Mouse (Mus musculus): Measurements from ENCODE around the gene Yipf1. TPM values are rescaled to one million over a fixed set of nuclear protein-coding genes. Genes with fewer than 3 reads are reported as not detected.

Gene Yipf1
- polyA plus RNA-seq, 1 experiment, result 1.6 TPM

GRCm38 (mm10) chr4:107378954-107379353 lies 64.8 kb downstream of the Yipf1 start:
- H3K36me3 ChIP-seq (ENCODE audit: control insufficient read depth), result peaks cover 83% of the 10 kb centered on the region
- no peaks in the 10 kb centered on the region for H3K9me3 ChIP-seq (ENCODE audit: control insufficient read depth, low read length)
- H3K27me3 ChIP-seq (ENCODE audit: control insufficient read depth), result no peaks in the 10 kb centered on the region
- H3K4me1 ChIP-seq (ENCODE audit: control insufficient read depth), result peaks cover 7% of the 10 kb centered on the region
- H3K4me3 ChIP-seq (replicated peaks), result no peak overlapping the region
- TF ChIP-seq TAL1 (IDR thresholded peaks at IDR 0.05; ENCODE audit: low read length) (no peak), GATA1 (IDR thresholded peaks at IDR 0.05; ENCODE audit: low read length) (no peak)

GRCm38 (mm10) chr4:107380871-107381270 lies 66.7 kb downstream of the Yipf1 start:
- no peaks in the 10 kb centered on the region for H3K27me3 ChIP-seq (ENCODE audit: control insufficient read depth)
- no peak for TF ChIP-seq TAL1 (IDR thresholded peaks at IDR 0.05; ENCODE audit: low read length)
- no peak for TF ChIP-seq GATA1 (IDR thresholded peaks at IDR 0.05; ENCODE audit: low read length)
- H3K4me3 ChIP-seq (replicated peaks), result no peak overlapping the region
- H3K36me3 ChIP-seq (ENCODE audit: control insufficient read depth), result peaks cover 82% of the 10 kb centered on the region
- H3K4me1 ChIP-seq (ENCODE audit: control insufficient read depth), result no peaks in the 10 kb centered on the region
- no peaks in the 10 kb centered on the region for H3K9me3 ChIP-seq (ENCODE audit: control insufficient read depth, low read length)

DNA sequence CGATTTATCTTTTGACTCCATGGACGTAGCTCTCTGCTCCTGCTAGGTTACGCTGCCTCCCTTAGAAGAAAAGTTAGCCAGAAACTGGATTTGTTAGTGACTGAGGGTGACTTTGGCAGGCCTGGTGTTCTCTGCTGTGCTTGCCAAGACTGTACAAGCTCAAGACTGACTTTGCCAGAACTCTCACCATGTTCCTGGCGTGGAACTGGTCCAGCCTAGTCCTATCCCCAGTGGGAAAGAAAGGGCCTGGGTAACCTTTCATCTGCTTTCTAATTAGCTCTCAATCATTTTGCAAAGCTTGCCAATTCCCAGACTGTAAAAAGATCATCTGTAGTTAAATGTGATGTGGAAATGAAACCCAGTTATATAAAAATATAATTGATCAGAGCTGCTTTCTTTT lies 72.9 kb downstream of the Yipf1 start:
- no peak for TF ChIP-seq GATA1 (IDR thresholded peaks at IDR 0.05; ENCODE audit: low read length)
- TF ChIP-seq TAL1 (IDR thresholded peaks at IDR 0.05; ENCODE audit: low read length), result no peak

GRCm38 (mm10) chr4:107387465-107387864 lies 73.3 kb downstream of the Yipf1 start:
- peaks cover 93% of the 10 kb centered on the region for H3K36me3 ChIP-seq (ENCODE audit: control insufficient read depth)
- TF ChIP-seq TAL1 (IDR thresholded peaks at IDR 0.05; ENCODE audit: low read length) (no peak), GATA1 (IDR thresholded peaks at IDR 0.05; ENCODE audit: low read length) (no peak)
- no peak overlapping the region for H3K4me3 ChIP-seq (replicated peaks)

More for the DNA sequence above, 72.9 kb downstream of the Yipf1 start:
- Histone ChIP-seq H3K9me3 (ENCODE audit: control insufficient read depth, low read length) (no peaks in the 10 kb centered on the region), H3K36me3 (ENCODE audit: control insufficient read depth) (peaks cover 91% of the 10 kb centered on the region), H3K4me3 (replicated peaks) (no peak overlapping the region), H3K27me3 (ENCODE audit: control insufficient read depth) (no peaks in the 10 kb centered on the region), H3K4me1 (ENCODE audit: control insufficient read depth) (no peaks in the 10 kb centered on the region)

GRCm38 (mm10) chr4:107388291-107388690 lies 74.1 kb downstream of the Yipf1 start:
- H3K4me3 ChIP-seq (replicated peaks), result no peak overlapping the region
- H3K36me3 ChIP-seq (ENCODE audit: control insufficient read depth), result peaks cover 93% of the 10 kb centered on the region
- no peaks in the 10 kb centered on the region for H3K4me1 ChIP-seq (ENCODE audit: control insufficient read depth)
- no peaks in the 10 kb centered on the region for H3K27me3 ChIP-seq (ENCODE audit: control insufficient read depth)
- H3K9me3 ChIP-seq (ENCODE audit: control insufficient read depth, low read length), result no peaks in the 10 kb centered on the region
- no peak for TF ChIP-seq TAL1 (IDR thresholded peaks at IDR 0.05; ENCODE audit: low read length)
- no peak for TF ChIP-seq GATA1 (IDR thresholded peaks at IDR 0.05; ENCODE audit: low read length)

More at GRCm38 (mm10) chr4:107387465-107387864, 73.3 kb downstream of the Yipf1 start:
- H3K4me1 ChIP-seq (ENCODE audit: control insufficient read depth), result no peaks in the 10 kb centered on the region
- H3K9me3 ChIP-seq (ENCODE audit: control insufficient read depth, low read length), result no peaks in the 10 kb centered on the region
- H3K27me3 ChIP-seq (ENCODE audit: control insufficient read depth), result no peaks in the 10 kb centered on the region

- peaks cover 95% of the 10 kb centered on the region for H3K36me3 ChIP-seq (ENCODE audit: control insufficient read depth)
- no peak overlapping the region for H3K4me3 ChIP-seq (replicated peaks)
- H3K27me3 ChIP-seq (ENCODE audit: control insufficient read depth), result no peaks in the 10 kb centered on the region
- TF ChIP-seq TAL1 (IDR thresholded peaks at IDR 0.05; ENCODE audit: low read length), result no peak
- TF ChIP-seq GATA1 (IDR thresholded peaks at IDR 0.05; ENCODE audit: low read length), result no peak
- H3K9me3 ChIP-seq (ENCODE audit: control insufficient read depth, low read length), result no peaks in the 10 kb centered on the region
- H3K4me1 ChIP-seq (ENCODE audit: control insufficient read depth), result no peaks in the 10 kb centered on the region
Observed at GRCm38 (mm10) chr4:107389345-107389744, 75.2 kb downstream of the Yipf1 start.

GRCm38 (mm10) chr4:107393771-107394170 lies 79.6 kb downstream of the Yipf1 start:
- peaks cover 97% of the 10 kb centered on the region for H3K36me3 ChIP-seq (ENCODE audit: control insufficient read depth)
- no peaks in the 10 kb centered on the region for H3K9me3 ChIP-seq (ENCODE audit: control insufficient read depth, low read length)
- no peaks in the 10 kb centered on the region for H3K4me1 ChIP-seq (ENCODE audit: control insufficient read depth)
- H3K4me3 ChIP-seq (replicated peaks), result no peak overlapping the region
- H3K27me3 ChIP-seq (ENCODE audit: control insufficient read depth), result no peaks in the 10 kb centered on the region
- TF ChIP-seq GATA1 (IDR thresholded peaks at IDR 0.05; ENCODE audit: low read length), result no peak
- no peak for TF ChIP-seq TAL1 (IDR thresholded peaks at IDR 0.05; ENCODE audit: low read length)

Other genes with a start within 250 kb of the Yipf1 start
- gene Mrpl37, start 247.5 kb upstream of the Yipf1 start, polyA plus RNA-seq (2012), result 3.9 and 4.3 TPM in 2 replicates
- 0.04 and 0.40 TPM in 2 replicates for gene Cyb5rl, start 247.4 kb upstream of the Yipf1 start, polyA plus RNA-seq (2012)
- 0.02 TPM in 1 of 2 replicates, not detected in the other for gene Cdcp2, start 217.5 kb upstream of the Yipf1 start, polyA plus RNA-seq (2012)
- 10.0 and 10.7 TPM in 2 replicates for gene Tmem59, start 136.0 kb upstream of the Yipf1 start, polyA plus RNA-seq (2012)
- 2.8 and 3.1 TPM in 2 replicates for gene Tceanc2, start 135.2 kb upstream of the Yipf1 start, polyA plus RNA-seq (2012)
- gene Ldlrad1, start 105.2 kb upstream of the Yipf1 start, polyA plus RNA-seq (2012), result not detected in 2 replicates
- 0.52 and 0.53 TPM in 2 replicates for gene Lrrc42, start 60.8 kb upstream of the Yipf1 start, polyA plus RNA-seq (2012)
- 0.17 and 0.28 TPM in 2 replicates for gene Hspb11, start 60.8 kb upstream of the Yipf1 start, polyA plus RNA-seq (2012)
- not detected in 2 replicates for gene Dio1, start 7.2 kb upstream of the Yipf1 start, polyA plus RNA-seq (2012)
- gene Ndc1, start 53.4 kb downstream of the Yipf1 start, polyA plus RNA-seq (2012), result 0.13 and 0.25 TPM in 2 replicates
- 0.21 and 0.24 TPM in 2 replicates for gene Glis1, start 120.2 kb downstream of the Yipf1 start, polyA plus RNA-seq (2012)

Measured in erythroblast, embryonic 14.5 days (primary cell).